Mouse (Mus musculus): Measurements from ENCODE around the gene Gnrhr. TPM values are rescaled to one million over a fixed set of nuclear protein-coding genes. Genes with fewer than 3 reads are reported as not detected.
A peak's percentile ranks its signal among the peaks of the same experiment; 100 is the strongest.

Gene Gnrhr
- not detected in 2 replicates for polyA plus RNA-seq (2015; fragmentation: Nextera tagmentation; extraction: Ambion mirVana)

DNA sequence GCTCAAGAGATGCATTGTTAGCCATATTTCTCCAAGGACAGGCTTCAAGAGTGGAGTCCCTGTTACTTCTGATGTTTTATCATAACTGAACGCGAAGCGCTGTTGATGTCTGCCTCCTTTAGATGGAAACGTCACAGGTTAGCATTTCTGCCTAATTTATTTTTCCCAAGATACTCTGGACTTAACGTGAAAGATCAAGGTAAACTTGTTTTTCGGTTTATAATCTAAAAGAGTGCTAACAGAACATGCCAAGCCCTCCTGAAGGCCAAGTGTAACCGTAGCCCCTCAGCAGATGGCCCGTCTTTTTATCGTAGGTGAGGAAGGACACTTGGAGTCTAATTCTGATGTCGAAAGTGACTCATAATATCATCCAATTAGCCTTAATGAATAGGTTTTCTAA, at the start of gene Gnrhr:
Gene Gnrhr, minus strand, starts transcription at position 101 of the 400 bp plus-strand sequence.
- H3K4me2 ChIP-seq (replicated peaks) = no peak within 1 kb of the TSS
- no peak within 1 kb of the TSS for H3K9ac ChIP-seq
- ATAC-seq (ENCODE audit: low FRiP score, low read depth) = no peak
- H3K9me3 ChIP-seq = no peaks in the 10 kb centered on the region
- no peaks in the 10 kb centered on the region for H3K36me3 ChIP-seq
- H3K27ac ChIP-seq = no peak within 1 kb of the TSS
- H3K4me3 ChIP-seq = no peak within 1 kb of the TSS
- no peaks in the 10 kb centered on the region for H3K4me1 ChIP-seq
- 91% methylated on average over 10 of the region's 10 CpGs for WGBS
- no peaks in the 10 kb centered on the region for H3K27me3 ChIP-seq

DNA sequence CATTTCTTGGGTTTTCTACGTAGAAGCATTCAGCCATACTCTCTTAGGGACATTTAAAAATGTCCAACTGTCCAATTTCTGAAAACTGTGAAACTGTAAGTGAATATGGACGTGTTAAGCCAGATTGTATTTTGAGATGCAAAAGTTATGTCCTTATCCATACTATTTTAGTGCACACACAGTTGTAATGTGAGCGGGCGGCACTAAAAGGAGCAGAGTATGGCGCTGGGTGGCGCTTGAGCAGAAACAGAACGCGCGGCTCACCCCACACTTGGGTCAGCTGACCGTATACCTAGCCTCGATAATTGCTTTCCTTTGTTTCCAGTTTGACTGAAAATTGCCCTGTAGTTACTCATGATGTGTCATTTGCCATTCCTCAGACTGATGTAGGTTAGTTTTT, 48.9 kb upstream of the Gnrhr start:
- no peak for ATAC-seq (ENCODE audit: low FRiP score, low read depth)
- Histone ChIP-seq H3K27me3 (no peaks in the 10 kb centered on the region), H3K4me3 (no peak overlapping the region), H3K9me3 (no peaks in the 10 kb centered on the region), H3K4me2 (replicated peaks) (no peak overlapping the region), H3K27ac (no peak overlapping the region), H3K4me1 (no peaks in the 10 kb centered on the region), H3K9ac (no peak overlapping the region), H3K36me3 (no peaks in the 10 kb centered on the region)
- WGBS = 86% methylated on average over 11 of the region's 11 CpGs

- Histone ChIP-seq H3K9ac (no peak overlapping the region), H3K4me3 (no peak overlapping the region), H3K27me3 (no peaks in the 10 kb centered on the region), H3K27ac (no peak overlapping the region), H3K4me2 (replicated peaks) (no peak overlapping the region), H3K4me1 (no peaks in the 10 kb centered on the region), H3K9me3 (no peaks in the 10 kb centered on the region), H3K36me3 (no peaks in the 10 kb centered on the region)
- 57% methylated on average over 1 of the region's 1 CpGs for WGBS
- ATAC-seq (ENCODE audit: low FRiP score, low read depth) = no peak
Observed at GRCm38 (mm10) chr5:86244880-86245279, 47.2 kb upstream of the Gnrhr start.

DNA sequence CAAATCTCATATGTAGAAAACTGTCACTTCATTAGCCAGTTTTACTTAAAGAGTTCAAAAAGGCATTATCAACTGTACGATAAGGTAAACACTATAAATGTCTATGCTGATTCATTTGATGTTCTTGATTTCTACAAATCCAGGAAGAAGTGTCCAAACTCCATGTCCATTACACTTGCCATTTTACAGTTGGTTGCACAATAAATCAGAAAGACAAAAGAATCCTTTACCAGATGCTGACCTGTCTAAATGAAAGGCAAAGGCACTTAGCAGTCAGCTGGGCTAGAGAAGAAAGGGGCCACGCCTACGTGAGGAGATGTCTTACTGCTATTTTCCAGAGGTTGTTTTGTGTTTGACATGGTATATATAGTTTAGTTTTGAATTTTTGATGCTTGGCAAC, 46.6 kb upstream of the Gnrhr start:
- no peak overlapping the region for H3K9ac ChIP-seq
- H3K9me3 ChIP-seq = no peaks in the 10 kb centered on the region
- no peaks in the 10 kb centered on the region for H3K36me3 ChIP-seq
- H3K27me3 ChIP-seq = no peaks in the 10 kb centered on the region
- ATAC-seq (ENCODE audit: low FRiP score, low read depth) = no peak
- H3K4me2 ChIP-seq (replicated peaks) = no peak overlapping the region
- H3K4me3 ChIP-seq = no peak overlapping the region
- H3K27ac ChIP-seq = no peak overlapping the region
- WGBS = 84% methylated on average over 3 of the region's 3 CpGs
- no peaks in the 10 kb centered on the region for H3K4me1 ChIP-seq

DNA sequence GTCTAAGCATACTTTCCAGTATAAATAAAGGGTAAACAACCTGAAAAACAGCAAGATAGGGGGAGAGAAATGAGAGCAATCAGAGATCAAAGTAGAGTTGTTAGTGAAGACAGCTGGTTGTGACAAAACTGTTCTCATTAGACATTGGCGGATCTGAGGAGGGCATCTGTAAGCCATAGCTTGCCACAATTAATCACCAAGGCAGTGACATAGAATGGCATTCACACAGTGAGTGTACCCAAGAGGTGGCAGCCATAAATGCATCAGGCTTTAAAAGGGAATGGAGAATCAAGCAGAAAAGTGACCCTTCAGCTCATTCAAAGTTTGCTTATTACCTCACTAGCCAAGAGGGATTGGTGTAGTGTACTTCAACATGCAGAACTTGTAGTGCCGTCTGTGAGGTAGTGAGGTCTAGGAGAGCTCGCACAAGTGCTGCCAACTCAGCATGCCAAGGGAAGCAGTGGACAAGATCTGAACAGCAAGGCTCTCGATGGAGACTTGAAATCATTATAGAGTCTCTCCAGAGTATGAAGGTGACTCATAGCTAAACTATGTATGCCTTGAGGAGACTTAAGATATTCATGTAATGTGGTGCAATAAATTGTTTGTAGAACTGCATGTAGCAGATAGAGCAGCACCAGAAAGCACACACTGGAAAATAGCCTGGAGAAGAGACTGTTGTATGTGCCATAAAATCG, 29.6 kb upstream of the Gnrhr start:
- H3K4me2 ChIP-seq (replicated peaks) = no peak overlapping the region
- ATAC-seq (ENCODE audit: low FRiP score, low read depth) = no peak
- H3K27ac ChIP-seq = no peak overlapping the region
- H3K9ac ChIP-seq = no peak overlapping the region
- H3K4me1 ChIP-seq = no peaks in the 10 kb centered on the region
- no peak overlapping the region for H3K4me3 ChIP-seq
- 75% methylated on average over 5 of the region's 5 CpGs for WGBS
- no peaks in the 10 kb centered on the region for H3K9me3 ChIP-seq
- no peaks in the 10 kb centered on the region for H3K27me3 ChIP-seq
- H3K36me3 ChIP-seq = no peaks in the 10 kb centered on the region

GRCm38 (mm10) chr5:86191356-86191755, 6.3 kb downstream of the Gnrhr start:
- H3K9me3 ChIP-seq = no peaks in the 10 kb centered on the region

GRCm38 (mm10) chr5:86190770-86191169, 6.9 kb downstream of the Gnrhr start:
- no peak for ATAC-seq (ENCODE audit: low FRiP score, low read depth)
- Histone ChIP-seq H3K9me3 (no peaks in the 10 kb centered on the region), H3K9ac (no peak overlapping the region), H3K36me3 (no peaks in the 10 kb centered on the region), H3K4me3 (no peak overlapping the region), H3K4me1 (no peaks in the 10 kb centered on the region), H3K4me2 (replicated peaks) (no peak overlapping the region), H3K27me3 (no peaks in the 10 kb centered on the region), H3K27ac (no peak overlapping the region)
- WGBS = 30% methylated on average over 5 of the region's 5 CpGs

More at GRCm38 (mm10) chr5:86191356-86191755, 6.3 kb downstream of the Gnrhr start:
- ATAC-seq (ENCODE audit: low FRiP score, low read depth) = no peak
- H3K9ac ChIP-seq = no peak overlapping the region
- no peak overlapping the region for H3K4me2 ChIP-seq (replicated peaks)
- no peaks in the 10 kb centered on the region for H3K4me1 ChIP-seq
- no peaks in the 10 kb centered on the region for H3K27me3 ChIP-seq
- H3K36me3 ChIP-seq = no peaks in the 10 kb centered on the region
- no peak overlapping the region for H3K4me3 ChIP-seq
- WGBS = 17% methylated on average over 4 of the region's 4 CpGs
- H3K27ac ChIP-seq = no peak overlapping the region

- ATAC-seq (ENCODE audit: low FRiP score, low read depth) = no peak
- 52% methylated on average over 15 of the region's 15 CpGs for WGBS
Observed at GRCm38 (mm10) chr5:86190290-86190689, 7.4 kb downstream of the Gnrhr start.

GRCm38 (mm10) chr5:86187441-86187840, 10.3 kb downstream of the Gnrhr start:
- WGBS = 81% methylated on average over 6 of the region's 6 CpGs
- Histone ChIP-seq H3K27me3 (no peaks in the 10 kb centered on the region), H3K4me3 (no peak overlapping the region), H3K4me1 (no peaks in the 10 kb centered on the region), H3K27ac (no peak overlapping the region), H3K36me3 (no peaks in the 10 kb centered on the region), H3K9me3 (no peaks in the 10 kb centered on the region), H3K9ac (no peak overlapping the region), H3K4me2 (replicated peaks) (no peak overlapping the region)
- no peak for ATAC-seq (ENCODE audit: low FRiP score, low read depth)

More at GRCm38 (mm10) chr5:86190290-86190689, 7.4 kb downstream of the Gnrhr start:
- no peaks in the 10 kb centered on the region for H3K27me3 ChIP-seq
- no peaks in the 10 kb centered on the region for H3K36me3 ChIP-seq
- H3K9me3 ChIP-seq = no peaks in the 10 kb centered on the region
- no peak overlapping the region for H3K4me2 ChIP-seq (replicated peaks)
- H3K9ac ChIP-seq = no peak overlapping the region
- H3K4me1 ChIP-seq = no peaks in the 10 kb centered on the region
- no peak overlapping the region for H3K27ac ChIP-seq
- H3K4me3 ChIP-seq = no peak overlapping the region

DNA sequence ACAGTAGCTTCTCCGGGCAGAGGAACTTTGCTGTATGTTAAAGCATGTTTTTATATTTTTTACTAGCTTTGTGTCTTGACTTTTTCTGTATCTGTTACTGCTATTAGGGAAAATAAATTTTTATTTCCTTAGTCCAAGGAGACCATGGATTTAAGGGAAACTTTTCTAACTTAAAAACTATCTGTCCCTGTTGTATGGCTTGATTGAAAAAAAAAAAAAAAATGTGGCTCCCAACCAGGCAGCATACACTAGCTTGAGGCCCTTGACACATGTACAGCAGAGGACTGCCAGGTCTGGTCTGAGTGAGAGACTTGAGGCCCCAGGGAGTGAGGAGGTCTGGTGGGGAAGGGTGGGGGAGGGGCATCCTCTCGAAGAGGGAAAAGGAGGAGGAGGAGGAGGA, 23.9 kb downstream of the Gnrhr start:
- Histone ChIP-seq H3K4me2 (replicated peaks) (no peak overlapping the region), H3K9me3 (no peaks in the 10 kb centered on the region), H3K36me3 (0 out of 2 replicates have a peak, but pooled peaks cover 4% of the 10 kb centered on the region), H3K27ac (no peak overlapping the region), H3K4me1 (peaks cover 9% of the 10 kb centered on the region; the same call in 1 of the 2 replicates), H3K27me3 (no peaks in the 10 kb centered on the region), H3K9ac (no peak overlapping the region), H3K4me3 (no peak overlapping the region)
- ATAC-seq (ENCODE audit: low FRiP score, low read depth) = no peak
- WGBS = 50% methylated on average over 2 of the region's 2 CpGs

DNA sequence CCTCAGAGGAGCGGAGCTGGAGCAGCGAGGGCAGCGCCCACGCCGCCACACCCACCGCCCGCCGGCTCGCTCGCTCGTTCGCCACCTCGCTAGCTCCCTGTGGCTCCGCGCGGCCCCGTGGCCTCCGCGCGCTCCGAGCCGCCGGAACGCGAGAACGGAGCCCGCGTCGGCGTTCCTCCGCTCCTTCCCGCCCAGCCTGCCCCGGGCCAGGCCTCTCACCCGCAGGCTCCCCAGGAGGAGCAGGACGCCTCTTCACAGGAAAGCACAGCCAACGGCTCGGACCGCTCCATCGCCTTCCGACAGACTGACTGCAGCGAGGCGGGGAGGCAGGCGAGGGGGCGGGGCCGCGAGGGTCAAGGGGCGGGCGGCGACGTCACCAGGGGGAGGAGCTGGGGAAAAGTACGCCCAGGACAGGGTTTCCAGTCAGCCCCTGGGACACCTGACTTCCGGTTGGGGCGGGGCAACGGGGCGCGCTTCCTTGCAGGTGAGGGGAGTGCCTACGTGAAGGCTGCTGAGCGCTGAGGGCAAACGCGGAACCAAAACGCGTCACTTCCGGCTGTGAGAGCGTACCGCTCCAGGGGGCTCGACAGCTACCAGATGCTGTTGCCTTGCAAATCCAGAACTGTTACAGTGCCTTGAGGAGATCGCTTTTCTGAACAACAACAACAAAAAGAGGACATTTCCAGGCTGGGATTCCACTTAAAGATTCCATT, 25.1 kb downstream of the Gnrhr start, which contains the start of gene Uba6:
Gene Uba6, minus strand, starts transcription at position 355 of the 713 bp plus-strand sequence.
- Histone ChIP-seq H3K9me3 (no peaks in the 10 kb centered on the region), H3K36me3 (peaks cover 7% of the 10 kb centered on the region; the same call in 1 of the 2 replicates), H3K4me3 (peak within 1 kb of the TSS; percentile 84), H3K9ac (peak within 1 kb of the TSS; percentile 81), H3K27me3 (no peaks in the 10 kb centered on the region), H3K4me1 (peaks cover 9% of the 10 kb centered on the region; the same call in 1 of the 2 replicates), H3K4me2 (replicated peaks) (peak within 1 kb of the TSS; percentile 78), H3K27ac (peak within 1 kb of the TSS; percentile 93)
- under 1% methylated on average over 65 of the region's 67 CpGs for WGBS
- peak; percentile 99 for ATAC-seq (ENCODE audit: low FRiP score, low read depth)

GRCm38 (mm10) chr5:86172088-86172448, 25.6 kb downstream of the Gnrhr start:
- H3K9me3 ChIP-seq = no peaks in the 10 kb centered on the region
- H3K4me3 ChIP-seq = peak overlapping the region; percentile 84
- no peaks in the 10 kb centered on the region for H3K27me3 ChIP-seq
- peak overlapping the region; percentile 93 for H3K27ac ChIP-seq
- ATAC-seq (ENCODE audit: low FRiP score, low read depth) = no peak
- WGBS = under 1% methylated on average over 15 of the region's 15 CpGs
- H3K9ac ChIP-seq = peak overlapping the region; percentile 81
- peaks cover 7% of the 10 kb centered on the region; the same call in 1 of the 2 replicates for H3K36me3 ChIP-seq
- H3K4me1 ChIP-seq = peaks cover 9% of the 10 kb centered on the region; the same call in 1 of the 2 replicates
- H3K4me2 ChIP-seq (replicated peaks) = peak overlapping the region; percentile 78

Data from limb, embryonic 13.5 days (tissue).